Mouse (Mus musculus): Measurements from ENCODE around the gene Gng13. TPM values are rescaled to one million over a fixed set of nuclear protein-coding genes. Genes with fewer than 3 reads are reported as not detected.

Gene Gng13
- not detected for polyA plus RNA-seq (2017; shearing (Covaris generic))

- no peak for ATAC-seq
These were observed at the start of gene Gng13 for GRCm38 (mm10) chr17:25716711-25717637. Gng13 (plus strand) TSS chr17:25717171.

- no peak for ATAC-seq
These were observed 48.4 kb upstream of the Gng13 start for GRCm38 (mm10) chr17:25668481-25669055.

GRCm38 (mm10) chr17:25672982-25673381 is 44.0 kb upstream of the Gng13 start:
- ATAC-seq, result no peak

GRCm38 (mm10) chr17:25677969-25678368 is 39.0 kb upstream of the Gng13 start:
- ATAC-seq, result no peak

GRCm38 (mm10) chr17:25679818-25680217 is 37.2 kb upstream of the Gng13 start:
- ATAC-seq, result no peak

- ATAC-seq, result no peak
These were observed 35.3 kb upstream of the Gng13 start for GRCm38 (mm10) chr17:25681636-25682035.

GRCm38 (mm10) chr17:25686323-25686722 is 30.6 kb upstream of the Gng13 start:
- no peak for ATAC-seq

GRCm38 (mm10) chr17:25688922-25689321 is 28.0 kb upstream of the Gng13 start:
- ATAC-seq, result no peak

- ATAC-seq, result no peak
These were observed 20.7 kb upstream of the Gng13 start for GRCm38 (mm10) chr17:25696263-25696662.

GRCm38 (mm10) chr17:25698446-25698845 is 18.5 kb upstream of the Gng13 start:
- no peak for ATAC-seq

- no peak for ATAC-seq
These were observed 16.0 kb upstream of the Gng13 start for GRCm38 (mm10) chr17:25700863-25701496.

GRCm38 (mm10) chr17:25709994-25710393 is 7.0 kb upstream of the Gng13 start:
- no peak for ATAC-seq

GRCm38 (mm10) chr17:25711136-25711535 is 5.8 kb upstream of the Gng13 start:
- ATAC-seq, result no peak

- ATAC-seq, result no peak
These were observed 1.3 kb upstream of the Gng13 start for GRCm38 (mm10) chr17:25715627-25716026.

- no peak for ATAC-seq
These were observed 841 bp upstream of the Gng13 start for GRCm38 (mm10) chr17:25716130-25716529.

GRCm38 (mm10) chr17:25717691-25718090 is 720 bp downstream of the Gng13 start:
- ATAC-seq, result no peak

- ATAC-seq, result no peak
These were observed 4.5 kb downstream of the Gng13 start for GRCm38 (mm10) chr17:25721476-25721875.

GRCm38 (mm10) chr17:25723470-25723869 is 6.5 kb downstream of the Gng13 start:
- ATAC-seq, result no peak

GRCm38 (mm10) chr17:25723919-25724318 is 6.9 kb downstream of the Gng13 start:
- no peak for ATAC-seq

GRCm38 (mm10) chr17:25725264-25725663 is 8.3 kb downstream of the Gng13 start:
- no peak for ATAC-seq

- peak; percentile 98 for ATAC-seq
These were observed 10.5 kb downstream of the Gng13 start, which contains the start of the genes Chtf18 and Rpusd1 for GRCm38 (mm10) chr17:25727265-25728008. Chtf18 (minus strand) TSS chr17:25727419. Rpusd1 (plus strand) TSS chr17:25727670.

- no peak for ATAC-seq
These were observed 11.0 kb downstream of the Gng13 start for GRCm38 (mm10) chr17:25728009-25728270.

GRCm38 (mm10) chr17:25732082-25732481 is 15.1 kb downstream of the Gng13 start:
- no peak for ATAC-seq
